Mouse (Mus musculus): Measurements from ENCODE around the gene Mthfr. TPM values are rescaled to one million over a fixed set of nuclear protein-coding genes. Genes with fewer than 3 reads are reported as not detected.

Mthfr gene
- polyA plus RNA-seq, 2 experiments: 7.0 to 9.2 TPM

DNA sequence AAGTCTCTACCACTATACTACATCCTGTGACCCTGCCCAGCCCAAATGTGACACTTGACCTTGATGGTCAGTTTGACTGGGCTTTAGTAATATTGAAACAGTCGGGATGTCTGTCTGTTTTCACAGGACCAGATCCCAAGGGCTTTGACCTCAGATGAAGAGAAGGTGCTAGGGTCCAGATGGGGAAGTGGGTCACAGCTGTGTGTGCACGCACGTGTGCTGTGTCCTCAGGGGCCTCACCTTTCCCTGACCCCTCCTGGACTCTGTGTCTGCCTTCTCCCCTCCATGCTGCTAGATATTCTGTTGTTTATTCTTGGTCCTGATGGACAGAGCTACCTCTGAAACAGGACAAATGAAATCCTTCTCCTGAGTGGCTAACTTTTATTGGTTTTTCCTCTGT is 27.5 kb upstream of the Mthfr start:
- Histone ChIP-seq H3K27me3 (ENCODE audit: control insufficient read depth, insufficient read depth, low read length) (no peaks in the 10 kb centered on the region), H3K27ac (no peak overlapping the region), H3K4me3 (ENCODE audit: insufficient read depth in 1 of 2, low read depth in 2 of 2, low read length in 2 of 2) (no peak overlapping the region), H3K9me3 (ENCODE audit: control insufficient read depth, low read length) (no peaks in the 10 kb centered on the region), H3K4me2 (ENCODE audit: low read depth) (no peak overlapping the region), H3K4me1 (replicated peaks; ENCODE audit: control insufficient read depth in 2 of 2, insufficient read depth in 2 of 2, low read length in 1 of 2) (no peaks in the 10 kb centered on the region), H3K9ac (replicated peaks) (no peak overlapping the region), H3K36me3 (replicated peaks; ENCODE audit: control insufficient read depth, insufficient read depth, low read depth) (no peaks in the 10 kb centered on the region)
- ATAC-seq (ENCODE audit: insufficient read depth): no peak
- TF ChIP-seq EP300 (IDR thresholded peaks at IDR 0.05; ENCODE audit: low read depth) (no peak), CTCF (IDR thresholded peaks at IDR 0.05; ENCODE audit: low read depth) (no peak)
- 70% methylated on average over 3 of the region's 3 CpGs for WGBS (ENCODE audit: insufficient replicate concordance)
- DNase-seq (ENCODE audit: low read depth in 3 of 3, low spot score in 3 of 3): no peak

DNA sequence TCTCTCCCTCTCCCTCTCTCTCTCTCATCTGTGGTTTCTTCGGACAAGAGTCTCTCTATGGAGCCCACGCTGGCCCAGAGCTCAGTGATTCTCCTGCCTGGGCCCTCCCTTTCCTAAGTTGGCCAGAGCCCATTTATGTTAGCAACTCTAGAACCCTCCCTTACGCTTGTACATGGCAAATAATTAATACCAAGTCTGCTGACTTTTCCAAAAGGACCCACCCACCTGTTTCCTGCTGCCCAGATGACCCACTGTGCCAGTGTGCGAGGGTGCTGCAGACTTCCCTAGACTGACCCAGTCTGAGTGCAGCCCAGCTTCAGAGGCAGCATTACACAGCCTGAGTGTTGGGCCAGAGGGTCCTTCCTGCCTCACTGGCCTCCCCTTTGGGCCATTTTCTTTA is 26.7 kb upstream of the Mthfr start:
- Histone ChIP-seq H3K4me1 (replicated peaks; ENCODE audit: control insufficient read depth in 2 of 2, insufficient read depth in 2 of 2, low read length in 1 of 2) (no peaks in the 10 kb centered on the region), H3K27ac (no peak overlapping the region), H3K4me2 (ENCODE audit: low read depth) (no peak overlapping the region), H3K9me3 (ENCODE audit: control insufficient read depth, low read length) (no peaks in the 10 kb centered on the region), H3K4me3 (ENCODE audit: insufficient read depth in 1 of 2, low read depth in 2 of 2, low read length in 2 of 2) (no peak overlapping the region), H3K36me3 (replicated peaks; ENCODE audit: control insufficient read depth, insufficient read depth, low read depth) (no peaks in the 10 kb centered on the region), H3K27me3 (ENCODE audit: control insufficient read depth, insufficient read depth, low read length) (no peaks in the 10 kb centered on the region), H3K9ac (replicated peaks) (no peak overlapping the region)
- WGBS (ENCODE audit: insufficient replicate concordance): 74% methylated on average over 4 of the region's 4 CpGs
- TF ChIP-seq EP300 (IDR thresholded peaks at IDR 0.05; ENCODE audit: low read depth) (no peak), CTCF (IDR thresholded peaks at IDR 0.05; ENCODE audit: low read depth) (no peak)
- DNase-seq (ENCODE audit: low read depth in 3 of 3, low spot score in 3 of 3) (no peak), ATAC-seq (ENCODE audit: insufficient read depth) (no peak)

DNA sequence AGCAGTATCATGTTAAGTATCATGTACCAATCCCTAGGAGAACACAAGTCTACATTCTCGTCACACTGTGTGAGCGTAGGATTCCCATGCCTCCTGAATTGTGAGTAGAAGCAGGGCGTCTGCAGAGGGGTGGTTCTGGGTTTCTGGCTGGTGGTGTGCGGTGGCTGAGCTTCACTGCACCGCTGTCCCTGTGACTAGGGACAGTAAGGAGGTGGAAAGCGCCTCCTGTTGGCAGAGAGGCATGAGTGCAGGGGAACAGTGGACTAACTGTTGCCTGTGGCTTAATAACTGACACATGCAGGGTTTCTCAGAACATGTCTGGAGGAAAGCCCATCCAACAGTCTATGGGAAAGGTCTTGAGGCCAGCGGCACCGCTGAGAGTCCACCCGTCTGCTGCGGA is 23.5 kb upstream of the Mthfr start:
- H3K36me3 ChIP-seq (replicated peaks; ENCODE audit: control insufficient read depth, insufficient read depth, low read depth): peaks cover 4% of the 10 kb centered on the region; the same call in 1 of the 2 replicates
- whole genome bisulfite sequencing (ENCODE audit: insufficient replicate concordance): 82% methylated on average over 10 of the region's 10 CpGs
- H3K27me3 ChIP-seq (ENCODE audit: control insufficient read depth, insufficient read depth, low read length): no peaks in the 10 kb centered on the region
- no peak overlapping the region for H3K9ac ChIP-seq (replicated peaks)
- no peaks in the 10 kb centered on the region for H3K4me1 ChIP-seq (replicated peaks; ENCODE audit: control insufficient read depth in 2 of 2, insufficient read depth in 2 of 2, low read length in 1 of 2)
- peak; percentile 67 for TF ChIP-seq CTCF (IDR thresholded peaks at IDR 0.05; ENCODE audit: low read depth)
- TF ChIP-seq EP300 (IDR thresholded peaks at IDR 0.05; ENCODE audit: low read depth): no peak
- DNase-seq (ENCODE audit: low read depth in 3 of 3, low spot score in 3 of 3): no peak
- no peak overlapping the region for H3K27ac ChIP-seq
- H3K9me3 ChIP-seq (ENCODE audit: control insufficient read depth, low read length): no peaks in the 10 kb centered on the region
- H3K4me2 ChIP-seq (ENCODE audit: low read depth): no peak overlapping the region
- ATAC-seq (ENCODE audit: insufficient read depth): no peak
- no peak overlapping the region for H3K4me3 ChIP-seq (ENCODE audit: insufficient read depth in 1 of 2, low read depth in 2 of 2, low read length in 2 of 2)

DNA sequence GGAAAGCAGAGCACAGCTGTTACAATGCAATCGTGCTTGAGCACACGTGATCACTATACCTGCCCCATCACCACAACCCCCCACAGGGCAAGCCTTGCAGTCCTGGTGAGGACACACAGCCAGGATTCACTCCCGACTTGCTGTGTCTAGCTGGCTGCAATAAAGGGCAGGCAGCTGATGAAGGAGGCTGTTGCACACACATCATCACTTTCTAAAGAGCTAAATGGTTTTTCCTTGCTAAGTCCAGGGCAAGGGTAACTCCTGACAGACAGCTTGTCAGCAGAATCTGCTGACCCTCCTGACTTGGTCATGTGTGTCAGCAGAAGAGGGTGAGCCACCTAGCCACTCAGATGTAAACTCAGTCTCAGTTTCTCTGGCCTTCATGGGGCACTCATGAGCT is 21.9 kb upstream of the Mthfr start:
- 67% methylated on average over 3 of the region's 3 CpGs for WGBS (ENCODE audit: insufficient replicate concordance)
- peaks cover 4% of the 10 kb centered on the region; the same call in 1 of the 2 replicates for H3K36me3 ChIP-seq (replicated peaks; ENCODE audit: control insufficient read depth, insufficient read depth, low read depth)
- ATAC-seq (ENCODE audit: insufficient read depth): no peak

DNA sequence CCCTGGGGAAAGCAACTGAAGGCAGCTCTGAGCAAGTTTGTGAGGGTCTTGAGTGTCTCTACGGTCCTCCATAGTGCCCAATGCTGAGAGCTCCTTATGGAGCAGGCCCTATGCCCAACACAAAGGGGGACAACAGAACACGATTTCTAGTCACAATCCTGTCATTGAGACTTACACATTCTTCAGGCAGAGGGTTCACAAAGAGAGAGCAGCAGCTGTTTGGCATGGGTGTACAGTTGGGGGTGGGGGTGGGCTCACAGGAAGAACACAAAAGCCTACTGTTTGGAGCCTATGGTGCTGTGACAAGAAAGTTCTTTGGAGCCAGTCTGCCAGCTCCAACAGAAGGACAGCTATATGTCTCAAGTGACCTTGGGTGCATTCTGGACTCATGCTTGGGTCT is 20.5 kb upstream of the Mthfr start:
- Histone ChIP-seq H3K27ac (no peak overlapping the region), H3K27me3 (ENCODE audit: control insufficient read depth, insufficient read depth, low read length) (no peaks in the 10 kb centered on the region), H3K9ac (replicated peaks) (no peak overlapping the region), H3K4me2 (ENCODE audit: low read depth) (no peak overlapping the region), H3K36me3 (replicated peaks; ENCODE audit: control insufficient read depth, insufficient read depth, low read depth) (peaks cover 4% of the 10 kb centered on the region; the same call in 1 of the 2 replicates), H3K9me3 (ENCODE audit: control insufficient read depth, low read length) (no peaks in the 10 kb centered on the region), H3K4me1 (replicated peaks; ENCODE audit: control insufficient read depth in 2 of 2, insufficient read depth in 2 of 2, low read length in 1 of 2) (no peaks in the 10 kb centered on the region), H3K4me3 (ENCODE audit: insufficient read depth in 1 of 2, low read depth in 2 of 2, low read length in 2 of 2) (no peak overlapping the region)
- no peak for DNase-seq (ENCODE audit: low read depth in 3 of 3, low spot score in 3 of 3)
- no peak for TF ChIP-seq EP300 (IDR thresholded peaks at IDR 0.05; ENCODE audit: low read depth)
- no peak for TF ChIP-seq CTCF (IDR thresholded peaks at IDR 0.05; ENCODE audit: low read depth)
- WGBS (ENCODE audit: insufficient replicate concordance): 52% methylated on average over 2 of the region's 2 CpGs
- no peak for ATAC-seq (ENCODE audit: insufficient read depth)

More for the DNA sequence above, 21.9 kb upstream of the Mthfr start:
- no peak overlapping the region for H3K27ac ChIP-seq
- no peaks in the 10 kb centered on the region for H3K4me1 ChIP-seq (replicated peaks; ENCODE audit: control insufficient read depth in 2 of 2, insufficient read depth in 2 of 2, low read length in 1 of 2)
- H3K9ac ChIP-seq (replicated peaks): no peak overlapping the region
- H3K9me3 ChIP-seq (ENCODE audit: control insufficient read depth, low read length): no peaks in the 10 kb centered on the region
- H3K4me2 ChIP-seq (ENCODE audit: low read depth): no peak overlapping the region
- no peak for DNase-seq (ENCODE audit: low read depth in 3 of 3, low spot score in 3 of 3)
- TF ChIP-seq EP300 (IDR thresholded peaks at IDR 0.05; ENCODE audit: low read depth) (no peak), CTCF (IDR thresholded peaks at IDR 0.05; ENCODE audit: low read depth) (no peak)
- H3K27me3 ChIP-seq (ENCODE audit: control insufficient read depth, insufficient read depth, low read length): no peaks in the 10 kb centered on the region
- H3K4me3 ChIP-seq (ENCODE audit: insufficient read depth in 1 of 2, low read depth in 2 of 2, low read length in 2 of 2): no peak overlapping the region

Data from liver, embryonic 14.5 days (tissue).